Mouse (Mus musculus) left cerebral cortex, adult 9 months (tissue): ENCODE measurements at regions not wholly inside any gene's neighbourhood (a gene's known extent, or its start where the extent isn't known, plus 50 kb on each side); places are given as distances from the start of the nearest gene placed in this dataset.

Experiments
- DNase-seq, 2 experiments: peaks; one replicate each; pipeline ENCODE4 v3.0.0; 2022; ENCODE audit warnings: low spot score in 2 of 2

GRCm38 (mm10) chr1:31808074-31808473 is 364.4 kb upstream of the Khdrbs2 start:
- DNase-seq = peak in 1 of 2 experiments; percentile 3
